Mouse (Mus musculus): ENCODE results near the gene Chrna1.

The Chrna1 gene

GRCm38 (mm10) chr2:73518311-73518710 lies 61.8 kb downstream of the Chrna1 start:
- no peak for DNase-seq (ENCODE audit: low spot score)

DNA sequence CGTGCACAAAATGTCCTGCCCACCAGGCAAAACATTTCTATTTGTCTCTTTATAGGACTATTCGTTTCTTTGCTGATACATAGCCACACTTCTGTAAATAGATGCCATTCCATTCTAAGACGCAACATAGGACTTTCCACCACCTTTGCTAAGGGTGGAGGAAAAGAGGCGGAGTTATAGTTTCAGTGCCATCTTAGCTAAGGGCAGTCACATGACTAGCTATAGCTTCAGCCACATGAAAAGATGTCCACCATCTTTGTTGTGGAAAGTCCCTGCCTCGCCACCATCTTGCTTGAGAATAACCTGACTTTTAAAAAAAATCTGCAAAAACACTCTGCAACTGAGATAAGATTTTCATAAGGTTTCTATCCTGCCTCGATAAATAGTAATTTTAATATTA lies 66.0 kb downstream of the Chrna1 start:
- no peak for DNase-seq (ENCODE audit: low spot score)
